Mouse (Mus musculus) layer of hippocampus, adult 9-10 months (tissue): ENCODE results near the gene Tex47.

Experiments
- DNase-seq: peaks from one replicate; pipeline ENCODE4 v3.0.0; 2022; ENCODE audit warnings: low spot score

Tex47 gene

DNA sequence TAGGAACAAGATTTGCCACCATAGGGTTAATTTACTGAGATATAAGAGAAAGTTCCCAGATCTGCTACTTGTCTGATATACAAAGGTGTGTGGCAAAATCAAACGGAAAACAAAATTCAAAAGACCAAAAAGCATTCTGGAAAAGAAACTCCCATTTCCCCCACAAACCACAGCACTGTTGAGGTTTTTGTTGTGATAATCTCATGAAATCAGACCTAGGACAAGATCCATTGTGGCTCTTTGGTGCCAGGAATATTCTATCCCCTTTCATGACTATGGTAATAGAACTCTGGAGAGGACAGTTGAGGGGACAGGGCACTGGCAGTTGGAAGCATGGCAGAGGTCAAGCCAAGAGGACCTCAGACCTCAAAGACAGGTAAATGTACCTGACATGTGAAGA is at the start of gene Tex47:
Gene Tex47 (plus strand): TSS at position 301 of the 400 bp plus-strand sequence.
- no peak for DNase-seq

- DNase-seq: no peak
Measured at GRCm38 (mm10) chr5:7276659-7277455, 27.1 kb upstream of the Tex47 start.

GRCm38 (mm10) chr5:7284336-7284735 is 19.6 kb upstream of the Tex47 start:
- DNase-seq: no peak

DNA sequence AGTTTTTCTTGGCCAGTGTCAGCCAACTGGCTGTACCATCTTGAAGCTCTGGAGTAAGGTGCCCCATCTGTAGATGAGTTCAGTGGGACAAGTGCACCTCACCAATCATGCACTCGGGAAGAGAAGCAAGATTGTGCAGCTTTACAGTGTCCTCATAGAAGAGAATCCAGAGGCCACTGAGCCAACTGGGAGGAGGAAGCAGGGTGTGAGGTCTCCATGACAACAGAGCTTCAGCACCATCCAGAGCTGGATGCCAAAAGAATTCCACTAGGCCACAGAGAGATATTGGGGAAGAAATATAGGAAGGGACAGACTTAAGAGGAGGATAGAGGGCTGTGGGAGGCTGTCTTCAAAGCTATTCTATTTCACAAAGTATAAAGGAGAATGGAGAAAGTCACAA is 950 bp upstream of the Tex47 start:
- no peak for DNase-seq

GRCm38 (mm10) chr5:7325594-7325993 is 21.7 kb downstream of the Tex47 start:
- no peak for DNase-seq

GRCm38 (mm10) chr5:7344145-7345010 is 40.5 kb downstream of the Tex47 start, which contains the start of gene Zfp804b:
Zfp804b (minus strand) TSS chr5:7344756.
- DNase-seq: no peak

GRCm38 (mm10) chr5:7345011-7345389 is 41.1 kb downstream of the Tex47 start:
- no peak for DNase-seq
